Mouse (Mus musculus): ENCODE results near the gene Lars2.
"Not testable (repeated sequence)": the region's sequence is repeated elsewhere in the genome, so short reads cannot be mapped to it uniquely, and the experiment has no call there.

Gene Lars2

GRCm38 (mm10) chr9:123366708-123367385 lies at the start of gene Lars2:
Gene Lars2, plus strand, starts transcription at chr9:123366927.
- DNase-seq (ENCODE audit: low spot score), result peak; percentile 72

- DNase-seq (ENCODE audit: low spot score), result no peak
Measured at GRCm38 (mm10) chr9:123326106-123326505, 40.6 kb upstream of the Lars2 start.

DNA sequence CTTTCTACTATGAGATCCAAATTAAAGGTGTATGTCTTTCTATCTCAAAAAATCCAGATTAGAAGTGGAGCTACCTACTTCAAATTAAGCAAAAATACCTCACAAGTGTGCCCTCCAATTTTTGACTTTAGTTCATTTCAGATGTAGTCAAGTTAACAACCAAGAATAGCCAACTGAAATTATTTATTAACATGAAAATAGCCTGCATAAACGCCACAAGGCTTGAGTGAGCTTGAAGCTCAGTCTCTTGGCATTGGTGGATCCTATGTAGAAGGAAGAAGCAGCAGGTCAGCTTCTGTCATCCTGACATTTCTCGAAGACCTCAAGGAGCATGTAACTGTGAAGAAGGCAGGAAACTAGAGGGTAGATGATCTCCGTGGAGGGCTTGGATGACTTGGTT lies 38.4 kb upstream of the Lars2 start:
- no peak for DNase-seq (ENCODE audit: low spot score)

DNA sequence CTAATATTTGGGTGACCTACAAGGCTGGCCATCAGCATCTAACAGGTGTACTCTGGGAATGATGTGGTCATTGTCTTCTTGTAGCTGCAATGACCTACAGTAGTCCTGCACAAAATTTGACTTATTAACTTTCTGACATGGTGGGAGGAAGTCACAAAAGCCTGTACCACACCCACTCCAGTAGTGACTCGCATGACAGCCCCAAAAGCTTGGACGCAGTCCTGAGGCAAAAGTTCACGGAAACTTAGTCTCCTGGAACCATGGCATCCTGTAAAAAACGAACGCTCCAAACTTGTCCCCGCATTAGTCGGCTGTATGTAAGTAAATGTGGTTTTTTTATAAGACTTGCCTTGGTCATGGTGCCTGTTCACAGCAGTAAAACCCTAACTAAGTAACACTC lies 36.9 kb upstream of the Lars2 start:
- DNase-seq (ENCODE audit: low spot score), result no peak

GRCm38 (mm10) chr9:123330271-123330670 lies 36.5 kb upstream of the Lars2 start:
- DNase-seq (ENCODE audit: low spot score), result not testable (repeated sequence)

DNA sequence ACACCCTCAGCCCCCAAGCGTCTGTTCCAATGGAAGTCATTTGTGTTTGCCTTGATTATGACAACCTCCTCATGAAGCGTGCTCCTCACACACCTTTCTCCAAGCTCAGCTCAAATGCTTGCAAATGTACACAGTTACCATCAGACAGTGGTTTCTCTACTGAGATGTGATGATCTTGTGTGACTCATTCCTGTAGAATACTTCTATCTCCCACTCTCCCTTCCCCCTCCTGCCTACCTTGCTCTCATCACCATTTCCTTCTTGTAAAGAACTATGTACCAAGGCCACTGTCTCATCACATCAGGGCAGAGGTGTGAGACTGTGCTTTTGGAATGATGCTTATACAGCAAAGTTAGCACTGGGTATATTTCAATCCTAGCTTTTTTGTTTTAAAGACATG lies 33.2 kb upstream of the Lars2 start:
- DNase-seq (ENCODE audit: low spot score), result no peak

- no peak for DNase-seq (ENCODE audit: low spot score)
Measured at GRCm38 (mm10) chr9:123335044-123335670, 31.6 kb upstream of the Lars2 start.

DNA sequence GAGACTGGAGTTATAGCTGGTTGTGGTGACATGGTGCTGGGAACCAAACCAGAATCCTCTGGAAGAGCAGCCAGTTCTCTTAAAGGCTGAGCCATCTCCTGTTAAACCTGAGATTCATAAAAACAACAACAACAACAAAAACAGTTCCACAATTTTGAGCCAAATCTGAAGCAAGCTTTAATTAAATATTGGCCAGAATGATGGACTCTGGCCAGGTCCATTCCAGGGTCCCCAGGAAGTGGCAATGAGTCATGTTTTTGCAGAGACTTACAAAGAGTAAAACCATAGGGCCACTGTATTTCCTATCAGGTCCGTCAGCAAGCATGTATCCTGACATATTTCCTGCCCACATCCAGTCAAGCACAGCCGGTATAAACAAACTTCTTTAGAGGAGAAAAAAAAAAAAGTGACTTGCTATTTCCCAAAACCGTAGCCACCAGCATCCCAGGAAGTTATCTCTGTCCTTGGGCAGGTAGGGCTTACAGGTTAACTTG lies 27.0 kb upstream of the Lars2 start:
- no peak for DNase-seq (ENCODE audit: low spot score)

DNA sequence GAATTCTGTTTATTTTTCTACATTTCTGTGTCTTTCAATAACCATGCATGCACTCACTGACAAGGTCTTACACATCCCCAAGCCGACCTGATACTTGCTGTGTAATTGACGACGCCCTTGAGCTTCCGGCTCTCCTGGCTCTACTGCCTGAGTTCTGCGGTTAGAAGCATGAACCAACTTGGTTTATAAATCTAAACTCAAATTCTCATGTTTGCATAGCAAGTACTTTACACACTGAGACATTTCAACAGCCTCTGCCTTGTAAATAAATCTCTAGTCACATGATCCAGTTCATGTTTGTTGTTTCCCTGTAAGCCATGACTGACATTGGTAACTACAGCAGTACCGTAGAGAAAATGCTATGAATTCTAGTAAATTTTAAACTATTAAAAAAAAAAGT lies 25.5 kb upstream of the Lars2 start:
- DNase-seq (ENCODE audit: low spot score), result no peak

DNA sequence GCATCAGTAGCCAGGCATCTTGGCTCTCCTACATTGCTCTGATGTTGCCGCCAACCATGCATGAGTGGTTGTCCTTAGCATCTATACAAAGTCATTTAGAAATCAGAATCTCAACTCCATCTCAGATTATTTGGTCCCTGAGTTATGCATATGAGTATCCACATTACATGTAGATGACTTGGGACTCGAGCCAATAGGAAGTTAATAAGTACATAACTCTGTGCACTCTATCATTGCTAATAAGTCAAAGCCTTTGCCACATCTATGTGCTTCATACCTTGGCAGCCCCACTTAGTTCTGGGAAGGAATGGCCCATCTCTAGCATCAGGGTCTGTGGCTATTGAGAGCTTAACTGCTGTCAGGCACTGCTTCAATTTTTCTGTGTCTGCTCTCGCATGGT lies 23.7 kb upstream of the Lars2 start:
- no peak for DNase-seq (ENCODE audit: low spot score)

DNA sequence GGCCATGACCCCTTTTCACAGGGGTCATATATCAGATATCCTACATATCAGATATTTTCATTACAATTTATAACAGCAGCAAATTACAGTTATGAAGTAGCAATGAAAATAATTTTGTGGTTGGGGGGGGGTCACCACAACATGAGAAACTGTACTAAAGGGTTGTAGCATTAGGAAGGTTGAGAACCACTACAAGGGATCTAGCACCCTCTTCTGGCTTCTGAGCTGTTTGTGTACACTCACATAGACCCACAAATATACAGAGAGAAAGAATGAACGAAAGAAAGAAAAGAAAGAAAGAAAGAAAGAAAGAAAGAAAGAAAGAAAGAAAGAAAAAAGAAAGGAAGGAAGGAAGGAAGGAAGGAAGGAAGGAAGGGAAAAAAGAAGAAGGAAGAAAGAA lies 17.4 kb upstream of the Lars2 start:
- DNase-seq (ENCODE audit: low spot score), result not testable (repeated sequence)

DNA sequence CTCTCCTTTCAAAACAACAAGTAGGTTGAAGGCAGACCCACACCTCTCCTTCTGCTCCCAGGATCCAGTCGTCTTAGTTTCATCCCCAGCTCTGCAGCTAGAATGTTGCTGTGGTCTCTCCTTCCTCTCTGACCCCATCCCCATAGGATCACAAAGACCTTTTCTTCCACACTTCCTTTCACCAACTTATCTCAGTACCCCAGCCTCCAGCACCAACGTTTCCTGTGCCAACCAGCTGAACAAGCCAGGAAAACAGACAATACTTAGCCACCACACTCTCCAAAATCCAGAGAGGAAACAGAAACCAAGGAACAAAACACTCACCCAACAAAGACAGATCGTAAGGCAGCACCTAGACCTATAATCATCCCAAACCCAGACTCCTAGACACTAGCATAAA lies 6.7 kb upstream of the Lars2 start:
- no peak for DNase-seq (ENCODE audit: low spot score)

DNA sequence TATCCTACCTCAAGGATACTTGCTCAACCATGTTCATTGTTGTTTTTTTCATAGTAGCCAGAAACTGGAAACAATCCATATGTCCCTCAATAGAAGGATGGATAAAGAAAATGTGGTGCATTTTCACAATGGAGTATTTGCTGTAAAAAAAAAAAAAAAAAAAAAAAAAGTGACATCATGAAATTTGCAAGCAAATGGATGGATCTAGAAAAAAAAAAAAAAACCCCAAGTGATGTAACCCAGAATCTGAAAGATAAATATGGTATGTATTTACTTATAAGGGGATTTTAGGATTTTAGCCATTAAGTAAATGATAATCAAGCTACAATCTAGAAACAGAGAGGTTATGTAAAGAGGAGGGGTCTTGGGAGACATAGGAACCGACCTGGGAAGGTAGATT lies 1.4 kb upstream of the Lars2 start:
- DNase-seq (ENCODE audit: low spot score), result no peak

DNA sequence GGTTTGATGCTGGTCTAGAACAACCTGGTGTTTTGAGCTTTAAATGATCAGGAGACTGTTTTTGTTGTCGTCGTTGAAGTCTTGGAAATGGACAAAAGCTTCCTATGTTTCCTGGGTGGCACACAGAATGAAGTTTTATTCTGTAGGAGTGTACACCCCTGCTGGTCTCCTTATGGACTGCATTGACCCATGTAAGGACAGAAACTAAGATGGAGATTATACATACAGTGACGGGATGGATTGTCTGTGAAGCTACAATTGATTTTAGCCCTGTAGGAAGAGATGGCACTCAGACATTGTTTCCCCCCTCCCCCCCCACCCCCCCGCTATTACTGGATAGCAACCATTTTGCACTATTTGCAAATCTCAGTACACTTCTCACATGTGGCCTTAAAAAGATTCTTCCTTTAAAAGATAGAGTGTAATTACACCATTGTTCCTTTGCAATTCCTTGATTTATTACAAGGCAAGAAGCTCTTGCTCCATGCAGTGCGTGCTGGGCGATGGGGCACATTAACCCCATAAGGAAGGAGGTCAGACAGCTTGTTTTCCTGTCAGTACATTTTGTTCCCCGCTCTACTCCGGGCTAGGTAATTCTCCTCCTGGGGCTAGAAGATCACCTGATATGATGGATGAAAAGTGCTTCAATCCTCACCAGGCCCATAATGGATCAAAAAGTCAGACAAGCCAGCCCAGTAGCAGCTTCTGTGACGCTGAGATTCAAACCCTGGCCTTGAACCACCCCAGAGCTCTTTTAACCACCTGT lies 602 bp upstream of the Lars2 start:
- DNase-seq (ENCODE audit: low spot score), result no peak

DNA sequence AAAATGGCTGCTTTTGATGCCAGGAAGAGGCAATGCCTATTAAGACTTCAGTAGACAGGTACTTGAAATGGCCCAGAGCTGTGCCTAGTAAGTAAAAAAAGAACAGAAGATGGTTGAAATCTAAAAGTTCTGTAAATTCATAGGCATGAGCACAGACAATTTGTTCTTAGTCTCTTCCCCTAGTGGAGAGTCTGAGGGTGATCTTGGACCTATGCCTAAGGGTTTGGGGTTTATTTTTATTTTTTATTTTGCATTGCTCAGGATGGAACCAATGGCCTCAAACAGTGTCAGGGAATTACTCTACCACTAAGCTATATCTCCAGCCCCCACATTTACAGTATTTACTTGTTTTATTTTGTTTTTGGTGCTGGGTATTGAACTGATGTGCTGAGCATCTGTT lies 909 bp downstream of the Lars2 start:
- no peak for DNase-seq (ENCODE audit: low spot score)

DNA sequence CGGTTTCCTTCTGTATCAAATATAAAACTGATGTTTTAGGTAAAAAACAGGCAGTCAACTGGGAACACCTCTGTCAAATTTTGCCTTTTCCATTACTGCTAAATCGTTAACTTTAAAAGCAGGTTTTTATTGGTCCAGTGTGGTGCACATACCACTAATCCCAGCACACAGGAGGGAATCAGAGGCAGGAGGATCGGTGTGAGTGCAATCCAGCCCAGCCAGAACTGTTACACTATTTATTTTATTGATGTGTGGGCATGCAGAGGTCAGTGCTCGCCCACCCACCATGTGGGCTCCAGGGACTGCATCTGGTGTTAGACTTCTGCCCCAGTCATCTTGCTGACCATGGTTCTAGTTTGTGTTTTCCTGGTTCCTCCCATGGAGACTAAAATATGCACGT lies 15.7 kb downstream of the Lars2 start:
- no peak for DNase-seq (ENCODE audit: low spot score)

DNA sequence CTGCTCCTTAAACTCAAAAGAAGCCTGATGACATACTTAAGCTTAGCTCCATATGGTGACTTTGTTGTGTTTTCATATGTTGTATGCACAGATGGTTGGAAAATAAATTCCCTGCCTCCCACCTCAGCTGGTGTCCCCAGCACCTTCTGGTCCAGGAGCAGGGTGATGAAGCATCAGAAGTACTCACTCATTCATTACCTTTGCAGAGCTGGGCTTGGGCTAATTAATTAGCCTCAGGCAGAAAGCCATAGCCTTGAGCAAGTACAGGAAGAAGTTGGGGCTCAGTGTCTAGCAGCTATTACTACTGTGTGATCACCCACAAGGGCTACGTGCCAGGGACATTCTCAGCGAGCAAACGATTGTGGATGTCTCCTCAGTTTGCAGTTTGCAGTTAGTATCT lies 18.0 kb downstream of the Lars2 start:
- DNase-seq (ENCODE audit: low spot score), result no peak

- DNase-seq (ENCODE audit: low spot score), result no peak
Measured at GRCm38 (mm10) chr9:123385352-123386198, 18.8 kb downstream of the Lars2 start.

DNA sequence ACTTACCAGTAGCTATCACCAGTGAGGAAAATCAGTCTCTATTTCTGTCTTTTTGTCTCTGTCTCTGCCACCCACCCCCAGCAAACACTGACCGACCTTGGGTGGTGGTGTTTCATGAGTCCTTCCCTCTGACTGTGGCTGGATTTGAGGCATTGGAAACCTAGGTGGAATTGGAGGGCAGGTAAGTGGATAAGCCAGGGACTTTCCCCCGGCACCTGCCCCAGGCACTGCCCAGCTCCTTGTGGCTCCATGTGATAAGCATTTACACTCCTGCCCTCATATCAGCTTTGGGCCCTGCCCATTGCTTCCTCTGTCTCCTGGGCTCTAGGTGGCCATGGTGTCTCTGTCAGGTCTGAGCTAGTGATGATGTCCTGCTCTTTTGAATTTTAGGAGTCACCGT lies 19.6 kb downstream of the Lars2 start:
- no peak for DNase-seq (ENCODE audit: low spot score)

DNA sequence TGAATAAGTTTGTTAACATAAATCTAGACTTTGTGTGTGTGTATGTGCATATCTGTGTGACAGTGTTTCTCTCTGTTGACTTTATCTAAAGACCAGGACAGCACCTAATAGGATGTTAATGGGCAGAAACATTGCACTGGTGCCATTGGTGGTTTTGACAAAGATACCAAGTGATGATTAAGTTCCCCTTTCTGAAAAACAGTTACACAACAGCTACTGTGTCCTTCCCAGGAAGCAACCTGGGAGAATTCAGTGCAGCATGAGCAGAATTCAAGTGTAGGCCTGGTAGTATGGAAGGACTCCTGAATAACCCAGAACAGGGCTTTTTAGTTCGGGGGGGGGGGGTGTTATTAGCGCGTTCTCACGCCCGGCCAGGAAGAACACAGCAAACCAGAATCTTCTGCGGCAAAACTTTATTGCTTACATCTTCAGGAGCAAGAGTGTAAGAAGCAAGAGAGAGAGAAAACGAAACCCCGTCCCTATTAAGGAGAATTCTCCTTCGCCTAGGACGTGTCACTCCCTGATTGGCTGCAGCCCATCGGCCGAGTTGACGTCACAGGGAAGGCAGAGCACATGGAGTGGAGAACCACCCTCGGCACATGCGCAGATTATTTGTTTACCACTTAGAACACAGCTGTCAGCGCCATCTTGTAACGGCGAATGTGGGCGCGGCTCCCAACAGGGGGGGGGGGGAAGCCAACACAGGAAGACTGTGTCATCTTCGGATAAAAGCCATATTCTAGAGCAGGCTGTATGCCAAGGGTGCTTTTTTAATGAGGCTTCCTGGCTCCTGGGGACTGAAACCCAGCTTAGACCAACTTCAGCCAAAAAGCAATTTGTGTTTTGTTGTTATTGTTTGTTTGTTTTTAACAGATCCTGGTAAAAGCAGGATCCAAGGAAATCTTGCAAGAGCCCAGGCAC lies 21.6 kb downstream of the Lars2 start:
- DNase-seq (ENCODE audit: low spot score), result not testable (repeated sequence)

All from ovary, postnatal 10 days (tissue).